Mouse (Mus musculus) midbrain, postnatal 0 days (tissue): ENCODE measurements around the gene Spata45. TPM values are rescaled to one million over a fixed set of nuclear protein-coding genes. Genes with fewer than 3 reads are reported as not detected.
A peak's percentile ranks its signal among the peaks of the same experiment; 100 is the strongest.
"Not testable (repeated sequence)": the region's sequence is repeated elsewhere in the genome, so short reads cannot be mapped to it uniquely, and the experiment has no call there.

Source experiments
- ATAC-seq: fragments of 200-750 bp; cut with Nextera tagmentation; 2 replicates; pipeline ENCODE4 v1.8.0; 2017; ENCODE audit warnings: moderate number of reproducible peaks, mild to moderate bottlenecking, moderate TSS enrichment, moderate library complexity; ENCODE audit not compliant: low FRiP score
- DNase-seq: peaks from one replicate; pipeline ENCODE4 v3.0.0-alpha.2; 2015; ENCODE audit warnings: low spot score
- H3K27ac ChIP-seq: fragments of 300-500 bp; sonication (generic); 2 replicates; pipeline ENCODE4 v1.5.1; 2014; ENCODE audit warnings: low read depth, mild to moderate bottlenecking, low read length, mixed read lengths
- H3K27me3 ChIP-seq: fragments of 300-500 bp; sonication (generic); 2 replicates; pipeline ENCODE4 v1.6.1; 2014; ENCODE audit warnings: low read length, control low read depth, mixed read lengths; ENCODE audit not compliant: insufficient read depth
- H3K36me3 ChIP-seq: fragments of 300-500 bp; sonication (generic); 2 replicates; pipeline ENCODE4 v1.6.1; 2014; ENCODE audit warnings: low read length, control low read depth, mixed read lengths; ENCODE audit not compliant: insufficient read depth
- H3K4me1 ChIP-seq: fragments of 300-500 bp; sonication (generic); 2 replicates; pipeline ENCODE4 v1.6.1; 2014; ENCODE audit warnings: mild to moderate bottlenecking, control low read depth, antibody characterized with exemption, low read length, mixed read lengths; ENCODE audit not compliant: insufficient read depth
- H3K4me2 ChIP-seq: fragments of 300-500 bp; sonication (generic); 2 replicates; pipeline ENCODE4 v1.6.1; 2014; ENCODE audit warnings: low read depth, mild to moderate bottlenecking, low read length, mixed read lengths; ENCODE audit not compliant: poor library complexity, severe bottlenecking
- H3K4me3 ChIP-seq: fragments of 300-500 bp; sonication (generic); 2 replicates; pipeline ENCODE4 v1.5.1; 2014; ENCODE audit warnings: low read depth, mild to moderate bottlenecking, low read length, moderate library complexity
- H3K9ac ChIP-seq: fragments of 300-500 bp; sonication (generic); replicated peaks from 2 replicates; pipeline ENCODE4 v1.6.1; 2014; ENCODE audit warnings: mild to moderate bottlenecking, low read length, moderate library complexity, mixed read lengths; ENCODE audit not compliant: poor library complexity, severe bottlenecking
- H3K9me3 ChIP-seq: fragments of 300-500 bp; sonication (generic); 2 replicates; pipeline ENCODE4 v1.6.1; 2016; ENCODE audit warnings: low read length, control low read depth
- CTCF ChIP-seq: IDR thresholded peaks from 2 replicates; pipeline ENCODE4 v1.5.1; 2016; ENCODE audit warnings: antibody characterized with exemption, mild to moderate bottlenecking
- WGBS: fragments of 180-500 bp; shearing (Covaris S2); extraction: QIAGEN DNeasy Blood & Tissue Kit; methylation state at CpG from one replicate; pipeline ENCODE4 v1.1.7; 2014; 5-methylcytosine and 5-hydroxymethylcytosine counted together
- polyA plus RNA-seq: library from polyadenylated mRNA; unstranded; fragments of >200 nt; fragmentation: Nextera tagmentation; extraction: Ambion mirVana; gene quantifications from 2 replicates; pipeline ENCODE4 v1.2.1, GENCODE M21; 2015
- total RNA-seq: library from RNA; depleted of rRNA; stranded (reverse); fragments of >200 nt; gene quantifications from 2 replicates; pipeline ENCODE4 v1.2.3, GENCODE M21; 2014

The Spata45 gene
- total and polyA plus RNA-seq, 2 experiments from 2014 or later = not detected

- DNase-seq (no peak), ATAC-seq (no peak)
- no peak overlapping the region for H3K27ac ChIP-seq
- 94% methylated on average over 2 of the region's 2 CpGs for WGBS
- H3K36me3 ChIP-seq = no peaks in the 10 kb centered on the region
- H3K4me1 ChIP-seq = peaks cover 4% of the 10 kb centered on the region; the same call in 1 of the 2 replicates
- no peak overlapping the region for H3K4me2 ChIP-seq
- no peak overlapping the region for H3K9ac ChIP-seq
- H3K4me3 ChIP-seq = no peak overlapping the region
- H3K27me3 ChIP-seq = no peaks in the 10 kb centered on the region
- TF ChIP-seq CTCF = no peak
- H3K9me3 ChIP-seq = no peaks in the 10 kb centered on the region
These were observed 13.3 kb upstream of the Spata45 start for GRCm38 (mm10) chr1:191023140-191023539.

- H3K9ac ChIP-seq, H3K27me3 ChIP-seq, H3K4me1 ChIP-seq, DNase-seq, H3K4me3 ChIP-seq, H3K4me2 ChIP-seq, H3K36me3 ChIP-seq, ATAC-seq, H3K27ac ChIP-seq, H3K9me3 ChIP-seq: not testable (repeated sequence)
- 97% methylated on average over 5 of the region's 6 CpGs for WGBS
These were observed 12.6 kb upstream of the Spata45 start for GRCm38 (mm10) chr1:191023806-191024205.

GRCm38 (mm10) chr1:191025016-191026012 is 11.1 kb upstream of the Spata45 start:
- Histone ChIP-seq H3K27me3 (no peaks in the 10 kb centered on the region), H3K36me3 (no peaks in the 10 kb centered on the region), H3K4me3 (peak overlapping the region; percentile 85), H3K27ac (peak overlapping the region; percentile 79), H3K9me3 (no peaks in the 10 kb centered on the region), H3K4me2 (peak overlapping the region; percentile 90), H3K4me1 (peaks cover 4% of the 10 kb centered on the region; the same call in 1 of the 2 replicates), H3K9ac (peak overlapping the region; percentile 92)
- peak; percentile 22 for DNase-seq
- ATAC-seq = no peak; the same call in 1 of the 2 replicates
- no peak for TF ChIP-seq CTCF
- WGBS = 2% methylated on average over 54 of the region's 69 CpGs

- under 1% methylated on average over 49 of the region's 50 CpGs for WGBS
- ATAC-seq = peak; percentile 99
These were observed 10.3 kb upstream of the Spata45 start, which contains the start of gene Flvcr1 for GRCm38 (mm10) chr1:191026021-191026713. TSS of gene Flvcr1 (minus strand) at chr1:191026158.

GRCm38 (mm10) chr1:191030182-191030581 is 6.3 kb upstream of the Spata45 start:
- Histone ChIP-seq H3K4me2 (no peak overlapping the region), H3K9me3 (no peaks in the 10 kb centered on the region), H3K27me3 (no peaks in the 10 kb centered on the region), H3K4me3 (no peak overlapping the region), H3K36me3 (no peaks in the 10 kb centered on the region), H3K27ac (no peak overlapping the region), H3K9ac (no peak overlapping the region), H3K4me1 (0 out of 2 replicates have a peak, but pooled peaks cover 4% of the 10 kb centered on the region)
- DNase-seq (no peak), ATAC-seq (no peak)
- 50% methylated on average over 10 of the region's 10 CpGs for WGBS
- no peak for TF ChIP-seq CTCF

More at GRCm38 (mm10) chr1:191026021-191026713, 10.3 kb upstream of the Spata45 start, which contains the start of gene Flvcr1:
- Histone ChIP-seq H3K9me3 (no peaks in the 10 kb centered on the region), H3K36me3 (no peaks in the 10 kb centered on the region), H3K4me2 (peak within 1 kb of the TSS; percentile 90), H3K27me3 (no peaks in the 10 kb centered on the region), H3K9ac (peak within 1 kb of the TSS; percentile 92), H3K27ac (peak within 1 kb of the TSS; percentile 79), H3K4me1 (peaks cover 4% of the 10 kb centered on the region; the same call in 1 of the 2 replicates), H3K4me3 (peak within 1 kb of the TSS; percentile 85)
- DNase-seq = peak; percentile 100
- TF ChIP-seq CTCF = peak; percentile 49

GRCm38 (mm10) chr1:191030922-191031425 is 5.5 kb upstream of the Spata45 start:
- not testable (repeated sequence) for H3K4me3 ChIP-seq, H3K36me3 ChIP-seq, H3K9ac ChIP-seq, H3K27ac ChIP-seq, H3K27me3 ChIP-seq, DNase-seq, ATAC-seq, H3K9me3 ChIP-seq, H3K4me1 ChIP-seq, H3K4me2 ChIP-seq
- 80% methylated on average over 6 of the region's 6 CpGs for WGBS
